Mouse (Mus musculus) MEL (cell line): ENCODE measurements at regions not wholly inside any gene's neighbourhood (a gene's known extent, or its start where the extent isn't known, plus 50 kb on each side); places are given as distances from the start of the nearest gene placed in this dataset.

ENCODE experiments used
- DNase-seq: peaks from one replicate; pipeline ENCODE4 v3.0.0; 2011; ENCODE audit warnings: low read depth, low spot score
- H3K27ac ChIP-seq: 2 replicates; pipeline ENCODE4 v1.5.1; 2012; ENCODE audit warnings: low read depth, mild to moderate bottlenecking, control low read depth, low read length, moderate library complexity; ENCODE audit not compliant: control insufficient read depth
- H3K27me3 ChIP-seq, 2 experiments: fragments of 150-350 bp in 1 of 2; sonication (generic) in 1 of 2; 2 replicates each; pipeline ENCODE4 v1.6.1; 2012; ENCODE audit warnings: low read length in 2 of 2, mild to moderate bottlenecking in 2 of 2, improper control_type of control experiment in 1 of 2, moderate library complexity in 1 of 2; ENCODE audit not compliant: insufficient read depth in 2 of 2, control insufficient read depth in 1 of 2
- H3K36me3 ChIP-seq, 2 experiments: 2 replicates each; pipeline ENCODE4 v1.6.1; 2012 to 2014; ENCODE audit warnings: low read length in 2 of 2, improper control_type of control experiment in 1 of 2, inconsistent platforms in 1 of 2, mild to moderate bottlenecking in 1 of 2; ENCODE audit not compliant: insufficient read depth in 2 of 2, control insufficient read depth in 1 of 2
- H3K4me1 ChIP-seq, 2 experiments: fragments of 150-350 bp in 1 of 2; sonication (generic) in 1 of 2; 2 replicates each; pipeline ENCODE4 v1.6.1; 2012; ENCODE audit warnings: low read length in 2 of 2, improper control_type of control experiment in 1 of 2, mild to moderate bottlenecking in 1 of 2; ENCODE audit not compliant: insufficient read depth in 2 of 2, control insufficient read depth in 1 of 2
- H3K4me3 ChIP-seq, 2 experiments: fragments of 150-350 bp in 1 of 2; sonication (generic) in 1 of 2; 2 replicates each; pipeline ENCODE4 v1.5.1; 2012; ENCODE audit warnings: low read depth in 2 of 2, low read length in 2 of 2, mild to moderate bottlenecking in 2 of 2, moderate library complexity in 2 of 2, control low read depth in 1 of 2, improper control_type of control experiment in 1 of 2; ENCODE audit not compliant: control insufficient read depth in 1 of 2, insufficient read depth in 1 of 2
- H3K79me2 ChIP-seq: 2 replicates; pipeline ENCODE4 v1.6.1; 2012; ENCODE audit warnings: mild to moderate bottlenecking, low read length, moderate library complexity; ENCODE audit not compliant: control insufficient read depth, poor library complexity, insufficient read depth
- H3K9ac ChIP-seq: 2 replicates; pipeline ENCODE4 v1.6.1; 2012; ENCODE audit warnings: low read depth, mild to moderate bottlenecking, control low read depth, low read length, moderate library complexity; ENCODE audit not compliant: control insufficient read depth, poor library complexity, severe bottlenecking
- H3K9me3 ChIP-seq: fragments of 150-350 bp; sonication (generic); replicated peaks from 2 replicates; pipeline ENCODE4 v1.6.1; 2012; ENCODE audit warnings: mild to moderate bottlenecking, low read length, improper control_type of control experiment, moderate library complexity; ENCODE audit not compliant: insufficient read depth
- CHD2 ChIP-seq: IDR thresholded peaks from 2 replicates; pipeline ENCODE4 v1.6.1; 2011; ENCODE audit warnings: low read length, improper control_type of control experiment
- CTCF ChIP-seq, 3 experiments: IDR thresholded peaks in 2 of 3; conservative IDR thresholded peaks in 1 of 3; 2 replicates each; pipeline ENCODE4 v1.5.1; 2011 to 2012; ENCODE audit warnings: low read length in 3 of 3, low read depth in 2 of 3, mild to moderate bottlenecking in 2 of 3, improper control_type of control experiment in 1 of 3, inconsistent platforms in 1 of 3, mixed read lengths in 1 of 3, moderate library complexity in 1 of 3; ENCODE audit not compliant: control insufficient read depth in 1 of 3, insufficient read depth in 1 of 3, poor library complexity in 1 of 3, severe bottlenecking in 1 of 3
- E2F4 ChIP-seq: IDR thresholded peaks from 2 replicates; pipeline ENCODE4 v1.6.1; 2011; ENCODE audit warnings: low read depth, low read length, improper control_type of control experiment, borderline replicate concordance
- ETS1 ChIP-seq: IDR thresholded peaks from 2 replicates; pipeline ENCODE4 v1.6.1; 2012; ENCODE audit warnings: low read depth, mild to moderate bottlenecking, inconsistent platforms, low read length, improper control_type of control experiment, moderate library complexity
- GATA1 ChIP-seq: IDR thresholded peaks from 2 replicates; pipeline ENCODE4 v1.6.1; 2011; ENCODE audit warnings: low read depth, low read length, improper control_type of control experiment
- HCFC1 ChIP-seq: IDR thresholded peaks from 2 replicates; pipeline ENCODE4 v1.6.1; 2012; ENCODE audit warnings: low read depth, mild to moderate bottlenecking, inconsistent platforms, low read length, improper control_type of control experiment, moderate library complexity
- JUND ChIP-seq: IDR thresholded peaks from 2 replicates; pipeline ENCODE4 v1.6.1; 2011; ENCODE audit warnings: low read depth, mild to moderate bottlenecking, improper control_type of control experiment, low read length
- KAT2A ChIP-seq: conservative IDR thresholded peaks from 2 replicates; pipeline ENCODE4 v1.6.1; 2012; ENCODE audit warnings: low read depth, low read length, improper control_type of control experiment, inconsistent platforms
- MAFK ChIP-seq: IDR thresholded peaks from 2 replicates; pipeline ENCODE4 v1.6.1; 2011; ENCODE audit warnings: low read depth, mild to moderate bottlenecking, low read length, improper control_type of control experiment, borderline replicate concordance
- MAZ ChIP-seq: IDR thresholded peaks from 2 replicates; pipeline ENCODE4 v1.6.1; 2012; ENCODE audit warnings: low read depth, mild to moderate bottlenecking, inconsistent platforms, low read length, improper control_type of control experiment
- MEF2A ChIP-seq: IDR thresholded peaks from 2 replicates; pipeline ENCODE4 v1.6.1; 2014; ENCODE audit warnings: low read depth, mild to moderate bottlenecking, inconsistent platforms, low read length, improper control_type of control experiment; ENCODE audit not compliant: poor library complexity, insufficient replicate concordance, severe bottlenecking; ENCODE audit errors: extremely low read depth
- MXI1 ChIP-seq: IDR thresholded peaks from 2 replicates; pipeline ENCODE4 v1.6.1; 2011; ENCODE audit warnings: mild to moderate bottlenecking, low read depth, low read length, improper control_type of control experiment
- MYB ChIP-seq: IDR thresholded peaks from 2 replicates; pipeline ENCODE4 v1.6.1; 2011; ENCODE audit warnings: mild to moderate bottlenecking, low read depth, low read length, improper control_type of control experiment
- MYC ChIP-seq: IDR thresholded peaks from 2 replicates; pipeline ENCODE4 v1.6.1; 2011; ENCODE audit warnings: low read depth, mild to moderate bottlenecking, low read length, improper control_type of control experiment, moderate library complexity
- NELFE ChIP-seq: IDR thresholded peaks from 2 replicates; pipeline ENCODE4 v1.6.1; 2011; ENCODE audit warnings: low read depth, low read length, improper control_type of control experiment
- POLR2A ChIP-seq, 2 experiments: IDR thresholded peaks; 2 replicates each; pipeline ENCODE4 v1.6.1; 2011 to 2012; ENCODE audit warnings: low read length in 2 of 2, mild to moderate bottlenecking in 2 of 2, control low read depth in 1 of 2, improper control_type of control experiment in 1 of 2, low read depth in 1 of 2, moderate library complexity in 1 of 2; ENCODE audit not compliant: control insufficient read depth in 1 of 2, insufficient read depth in 1 of 2, poor library complexity in 1 of 2
- POLR2AphosphoS5 ChIP-seq: IDR thresholded peaks from 2 replicates; pipeline ENCODE4 v1.6.1; 2012; ENCODE audit warnings: low read depth, borderline replicate concordance, mild to moderate bottlenecking, inconsistent platforms, low read length, moderate library complexity, mixed read lengths
- RAD21 ChIP-seq: IDR thresholded peaks from 2 replicates; pipeline ENCODE4 v1.6.1; 2011; ENCODE audit warnings: mild to moderate bottlenecking, low read depth, low read length, improper control_type of control experiment
- TBP ChIP-seq: IDR thresholded peaks from 2 replicates; pipeline ENCODE4 v1.8.0; 2011; ENCODE audit warnings: low read depth, low read length, improper control_type of control experiment
- TCF12 ChIP-seq: IDR thresholded peaks from 2 replicates; pipeline ENCODE4 v1.6.1; 2014; ENCODE audit warnings: low read depth, mild to moderate bottlenecking, inconsistent platforms, low read length, improper control_type of control experiment, moderate library complexity
- USF1 ChIP-seq: IDR thresholded peaks from 2 replicates; pipeline ENCODE4 v1.6.1; 2014; ENCODE audit warnings: low read depth, mild to moderate bottlenecking, inconsistent platforms, low read length, improper control_type of control experiment, moderate library complexity
- USF2 ChIP-seq, 2 experiments: IDR thresholded peaks; 2 replicates each; pipeline ENCODE4 v1.6.1; 2011 to 2012; ENCODE audit warnings: improper control_type of control experiment in 2 of 2, low read length in 2 of 2, borderline replicate concordance in 1 of 2, inconsistent platforms in 1 of 2, low read depth in 1 of 2, mild to moderate bottlenecking in 1 of 2; ENCODE audit not compliant: insufficient read depth in 1 of 2
- ZKSCAN1 ChIP-seq: IDR thresholded peaks from 2 replicates; pipeline ENCODE4 v1.6.1; 2012; ENCODE audit warnings: low read depth, mild to moderate bottlenecking, inconsistent platforms, low read length, improper control_type of control experiment, moderate library complexity
- ZNF384 ChIP-seq: IDR thresholded peaks from 2 replicates; pipeline ENCODE4 v1.6.1; 2012; ENCODE audit warnings: low read depth, mild to moderate bottlenecking, inconsistent platforms, low read length, improper control_type of control experiment

- no peaks in the 10 kb centered on the region for H3K27me3 ChIP-seq
- no peak overlapping the region for H3K27ac ChIP-seq
- DNase-seq, result no peak
- no peaks in the 10 kb centered on the region for H3K79me2 ChIP-seq
- no peak for TF ChIP-seq TBP
- TF ChIP-seq E2F4, result no peak
- TF ChIP-seq MYB, result no peak
- no peak for TF ChIP-seq JUND
- TF ChIP-seq USF2 (IDR thresholded peaks at IDR 0.05; ENCODE audit: borderline replicate concordance in 1 of 2, insufficient read depth in 1 of 2, low read depth in 1 of 2, low read length in 2 of 2), result no peak
- no peak for TF ChIP-seq ETS1
- no peak for TF ChIP-seq MYC
- TF ChIP-seq GATA1, result no peak
- TF ChIP-seq RAD21, result no peak
- no peak for TF ChIP-seq ZNF384
- no peak for TF ChIP-seq NELFE
- no peak for TF ChIP-seq MEF2A
- TF ChIP-seq HCFC1, result no peak
- TF ChIP-seq CHD2, result no peak
- TF ChIP-seq POLR2AphosphoS5, result no peak
- TF ChIP-seq USF1, result no peak
- no peak for TF ChIP-seq POLR2A (IDR thresholded peaks at IDR 0.05; ENCODE audit: control insufficient read depth in 1 of 2, insufficient read depth in 1 of 2, low read depth in 1 of 2, low read length in 2 of 2, poor library complexity in 1 of 2)
- TF ChIP-seq MAFK, result no peak
- TF ChIP-seq, all 39 proteins: peak for 0
- no peaks in the 10 kb centered on the region for H3K4me1 ChIP-seq
- no peak overlapping the region for H3K4me3 ChIP-seq
- H3K9me3 ChIP-seq, result no peaks in the 10 kb centered on the region
- H3K36me3 ChIP-seq, result no peaks in the 10 kb centered on the region
- H3K9ac ChIP-seq, result no peak overlapping the region
Measured at GRCm38 (mm10) chr16:86124182-86124581, 222.6 kb upstream of the Adamts5 start.

- TF ChIP-seq JUND, result no peak
- no peak for TF ChIP-seq ETS1
- no peak for TF ChIP-seq ZKSCAN1
- no peak for TF ChIP-seq KAT2A
- TF ChIP-seq ZNF384, result no peak
- TF ChIP-seq MAFK, result no peak
- no peak for TF ChIP-seq MAZ
- TF ChIP-seq TCF12, result no peak
- no peak for TF ChIP-seq CTCF (IDR thresholded peaks at IDR 0.05 in 2 of 3, conservative IDR thresholded peaks at IDR 0.05 in 1 of 3; ENCODE audit: control insufficient read depth in 1 of 3, insufficient read depth in 1 of 3, low read depth in 2 of 3, low read length in 3 of 3, poor library complexity in 1 of 3, severe bottlenecking in 1 of 3)
- TF ChIP-seq MXI1, result no peak
- no peak for DNase-seq
- H3K4me1 ChIP-seq, result no peaks in the 10 kb centered on the region
- no peaks in the 10 kb centered on the region for H3K27me3 ChIP-seq
- H3K4me3 ChIP-seq, result no peak overlapping the region
- no peak overlapping the region for H3K27ac ChIP-seq
- H3K9me3 ChIP-seq, result no peaks in the 10 kb centered on the region
- H3K9ac ChIP-seq, result no peak overlapping the region
- H3K79me2 ChIP-seq, result no peaks in the 10 kb centered on the region
- no peaks in the 10 kb centered on the region for H3K36me3 ChIP-seq
Measured at GRCm38 (mm10) chr16:86122936-86123335, 221.3 kb upstream of the Adamts5 start.
